Mouse (Mus musculus) kidney, embryonic 16.5 days (tissue): ENCODE measurements at regions not wholly inside any gene's neighbourhood (a gene's known extent, or its start where the extent isn't known, plus 50 kb on each side); places are given as distances from the start of the nearest gene placed in this dataset.

Experiments
- ATAC-seq: fragments of 200-750 bp; cut with Nextera tagmentation; 2 replicates; pipeline ENCODE4 v1.8.0; 2017; ENCODE audit warnings: moderate TSS enrichment; ENCODE audit not compliant: low FRiP score, low TSS enrichment
- H3K27ac ChIP-seq: fragments of 300-500 bp; sonication (generic); 2 replicates; pipeline ENCODE4 v1.5.1; 2014; ENCODE audit warnings: low read length
- H3K27me3 ChIP-seq: fragments of 300-500 bp; sonication (generic); 2 replicates; pipeline ENCODE4 v1.6.1; 2014; ENCODE audit warnings: low read length, control low read depth, mixed read lengths; ENCODE audit not compliant: insufficient read depth
- H3K36me3 ChIP-seq: fragments of 300-500 bp; sonication (generic); 2 replicates; pipeline ENCODE4 v1.6.1; 2014; ENCODE audit warnings: low read length, control low read depth, mixed read lengths; ENCODE audit not compliant: insufficient read depth
- H3K4me1 ChIP-seq: fragments of 300-500 bp; sonication (generic); 2 replicates; pipeline ENCODE4 v1.6.1; 2014; ENCODE audit warnings: low read length, control low read depth, mixed read lengths; ENCODE audit not compliant: insufficient read depth
- H3K4me2 ChIP-seq: fragments of 300-500 bp; sonication (generic); replicated peaks from 2 replicates; pipeline ENCODE4 v1.6.1; 2014; ENCODE audit warnings: low read depth, low read length
- H3K4me3 ChIP-seq: fragments of 300-500 bp; sonication (generic); 2 replicates; pipeline ENCODE4 v1.5.1; 2014; ENCODE audit warnings: mild to moderate bottlenecking, low read length
- H3K9ac ChIP-seq: fragments of 300-500 bp; sonication (generic); replicated peaks from 2 replicates; pipeline ENCODE4 v1.6.1; 2014; ENCODE audit warnings: low read length
- H3K9me3 ChIP-seq: fragments of 300-500 bp; sonication (generic); 2 replicates; pipeline ENCODE4 v1.6.1; 2016; ENCODE audit warnings: low read length, control low read depth
- WGBS: fragments of 180-500 bp; shearing (Covaris S2); extraction: QIAGEN DNeasy Blood & Tissue Kit; methylation state at CpG from one replicate; pipeline ENCODE4 v1.1.7; 2014; 5-methylcytosine and 5-hydroxymethylcytosine counted together

GRCm38 (mm10) chr11:6785471-6785870, 52.0 kb downstream of the Gm11983 start:
- H3K4me1 ChIP-seq, result no peaks in the 10 kb centered on the region
- no peaks in the 10 kb centered on the region for H3K36me3 ChIP-seq
- H3K9ac ChIP-seq, result no peak overlapping the region
- H3K4me2 ChIP-seq, result no peak overlapping the region
- H3K27me3 ChIP-seq, result no peaks in the 10 kb centered on the region
- H3K27ac ChIP-seq, result no peak overlapping the region
- ATAC-seq, result no peak
- H3K9me3 ChIP-seq, result no peaks in the 10 kb centered on the region
- no peak overlapping the region for H3K4me3 ChIP-seq
- 97% methylated on average over 1 of the region's 1 CpGs for WGBS

DNA sequence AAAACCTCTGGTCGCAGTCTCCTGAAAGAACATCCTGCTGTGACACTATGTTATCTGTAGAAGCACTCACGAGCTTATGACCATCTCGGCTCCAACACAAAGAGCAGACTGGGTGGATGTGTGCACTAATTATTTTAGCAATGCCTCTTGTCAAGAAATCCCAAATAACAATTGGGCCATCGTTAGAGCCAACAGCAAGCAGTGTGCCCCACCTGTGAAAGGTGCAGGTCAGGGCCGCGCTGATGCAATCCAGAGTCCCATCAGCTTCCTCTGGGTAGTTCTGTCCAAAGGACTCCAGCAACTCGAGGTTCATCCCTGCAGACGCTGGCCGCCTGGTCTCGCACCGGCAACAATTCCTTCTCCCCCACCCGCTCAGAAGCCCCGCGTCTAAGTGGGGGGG, 54.6 kb downstream of the Gm11983 start:
- 92% methylated on average over 14 of the region's 14 CpGs for WGBS
- H3K27ac ChIP-seq, result no peak overlapping the region
- H3K9ac ChIP-seq, result no peak overlapping the region
- H3K4me2 ChIP-seq, result no peak overlapping the region
- no peak overlapping the region for H3K4me3 ChIP-seq
- no peaks in the 10 kb centered on the region for H3K27me3 ChIP-seq
- no peaks in the 10 kb centered on the region for H3K36me3 ChIP-seq
- ATAC-seq, result no peak
- no peaks in the 10 kb centered on the region for H3K4me1 ChIP-seq
- no peaks in the 10 kb centered on the region for H3K9me3 ChIP-seq

GRCm38 (mm10) chr11:6779752-6780151, 57.7 kb downstream of the Gm11983 start:
- Histone ChIP-seq H3K9ac (no peak overlapping the region), H3K27me3 (no peaks in the 10 kb centered on the region), H3K4me3 (no peak overlapping the region), H3K27ac (no peak overlapping the region), H3K4me2 (no peak overlapping the region), H3K4me1 (peaks cover 3% of the 10 kb centered on the region; the same call in 1 of the 2 replicates), H3K9me3 (no peaks in the 10 kb centered on the region), H3K36me3 (no peaks in the 10 kb centered on the region)
- WGBS, result 58% methylated on average over 5 of the region's 5 CpGs
- no peak for ATAC-seq

DNA sequence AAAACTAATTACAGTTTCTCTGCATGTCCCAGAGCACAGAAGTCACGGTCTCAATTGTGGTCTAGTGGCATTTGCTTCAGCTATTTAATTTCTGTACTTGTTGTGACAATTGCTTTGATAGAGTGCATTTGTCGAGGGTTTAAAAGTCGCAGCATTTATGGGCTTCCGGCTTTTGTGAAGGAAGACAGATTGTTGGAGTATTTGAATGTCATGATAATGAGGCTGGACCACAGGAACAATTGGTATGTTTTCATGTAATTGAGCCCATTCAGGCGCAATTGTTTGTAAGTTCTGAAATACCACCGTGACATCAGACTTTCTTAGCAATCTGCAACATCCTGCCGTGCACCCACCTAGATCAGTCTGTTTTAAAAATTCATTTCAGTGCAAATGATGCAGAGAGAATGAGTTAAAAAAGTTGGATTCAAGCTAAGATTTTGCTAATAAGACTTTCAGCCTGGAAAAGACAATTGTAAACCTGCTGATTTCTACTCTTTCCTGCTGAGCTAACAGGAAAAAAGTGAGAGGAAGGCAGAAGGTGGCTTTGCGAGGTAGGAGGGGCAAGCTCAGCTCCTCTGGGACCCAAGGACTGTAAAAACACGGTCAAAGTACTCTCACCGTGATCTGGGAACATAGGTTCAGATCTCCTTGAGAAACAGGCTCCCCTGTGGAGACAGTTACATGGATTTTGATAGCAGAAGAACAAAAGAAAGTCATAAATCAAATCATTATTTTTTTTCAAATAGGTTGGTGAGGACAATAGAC, 58.7 kb downstream of the Gm11983 start:
- no peak overlapping the region for H3K9ac ChIP-seq
- no peaks in the 10 kb centered on the region for H3K27me3 ChIP-seq
- H3K4me2 ChIP-seq, result no peak overlapping the region
- WGBS, result 39% methylated on average over 10 of the region's 10 CpGs
- ATAC-seq, result peak; percentile 24; the same call in 1 of the 2 replicates
- peak overlapping the region; percentile 39; the same call in 1 of the 2 replicates for H3K27ac ChIP-seq
- H3K36me3 ChIP-seq, result no peaks in the 10 kb centered on the region
- peaks cover 3% of the 10 kb centered on the region; the same call in 1 of the 2 replicates for H3K4me1 ChIP-seq
- no peak overlapping the region for H3K4me3 ChIP-seq
- no peaks in the 10 kb centered on the region for H3K9me3 ChIP-seq

GRCm38 (mm10) chr11:6777566-6777965, 59.9 kb downstream of the Gm11983 start:
- H3K4me2 ChIP-seq, result no peak overlapping the region
- WGBS, result 93% methylated on average over 1 of the region's 1 CpGs

DNA sequence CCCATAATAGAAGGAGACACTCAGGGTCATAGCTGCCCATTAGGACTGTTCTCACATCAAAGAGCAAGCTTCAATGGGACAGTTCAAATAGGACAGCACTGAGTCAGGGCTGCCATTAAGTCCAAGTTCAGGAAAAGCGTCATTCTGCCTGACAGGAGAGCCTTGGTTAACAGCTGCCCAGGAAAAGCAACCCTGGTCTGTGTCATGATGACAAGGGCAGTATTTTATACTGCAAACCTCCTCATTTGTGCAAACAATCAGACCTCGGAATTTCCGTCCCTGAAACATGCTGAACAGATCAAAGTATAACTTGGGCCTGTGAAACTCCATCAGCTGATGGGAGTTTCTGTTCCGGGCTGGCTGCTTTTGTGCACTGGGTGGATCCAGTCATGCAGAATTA, 62.8 kb downstream of the Gm11983 start:
- WGBS, result 18% methylated on average over 4 of the region's 4 CpGs
- Histone ChIP-seq H3K9me3 (no peaks in the 10 kb centered on the region), H3K36me3 (no peaks in the 10 kb centered on the region), H3K4me1 (peaks cover 3% of the 10 kb centered on the region; the same call in 1 of the 2 replicates), H3K4me3 (no peak overlapping the region), H3K27me3 (no peaks in the 10 kb centered on the region), H3K9ac (no peak overlapping the region), H3K4me2 (no peak overlapping the region), H3K27ac (0 out of 2 replicates have a peak overlapping the region, but pooled peaks have one; percentile 7)
- peak; percentile 53; the same call in 1 of the 2 replicates for ATAC-seq

More at GRCm38 (mm10) chr11:6777566-6777965, 59.9 kb downstream of the Gm11983 start:
- no peak overlapping the region for H3K27ac ChIP-seq
- H3K9me3 ChIP-seq, result no peaks in the 10 kb centered on the region
- no peak overlapping the region for H3K4me3 ChIP-seq
- peaks cover 3% of the 10 kb centered on the region; the same call in 1 of the 2 replicates for H3K4me1 ChIP-seq
- no peaks in the 10 kb centered on the region for H3K36me3 ChIP-seq
- H3K9ac ChIP-seq, result no peak overlapping the region
- H3K27me3 ChIP-seq, result no peaks in the 10 kb centered on the region
- no peak for ATAC-seq

DNA sequence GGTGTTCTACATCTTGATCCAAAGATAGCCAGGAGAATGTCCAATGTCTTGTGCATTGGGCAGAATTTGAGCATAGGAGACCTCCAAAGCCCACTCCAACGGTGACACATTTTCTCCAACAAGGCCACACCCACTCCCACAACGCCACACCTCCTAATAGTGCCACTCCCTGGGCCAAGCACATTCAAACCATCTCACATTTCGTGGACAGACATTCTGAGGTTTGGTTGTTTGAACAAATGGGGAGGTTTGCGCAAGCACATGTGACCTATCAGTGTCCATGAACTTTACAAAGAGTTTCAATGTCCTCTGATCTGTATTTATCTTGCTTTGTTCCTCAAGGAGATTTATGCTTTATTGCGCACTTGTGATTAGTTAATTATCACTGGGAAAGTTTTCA, 63.5 kb downstream of the Gm11983 start:
- ATAC-seq, result no peak
- Histone ChIP-seq H3K27me3 (no peaks in the 10 kb centered on the region), H3K9me3 (no peaks in the 10 kb centered on the region), H3K9ac (no peak overlapping the region), H3K4me3 (no peak overlapping the region), H3K4me1 (peaks cover 3% of the 10 kb centered on the region; the same call in 1 of the 2 replicates), H3K36me3 (no peaks in the 10 kb centered on the region), H3K4me2 (no peak overlapping the region), H3K27ac (no peak overlapping the region)
- 65% methylated on average over 5 of the region's 5 CpGs for WGBS

- Histone ChIP-seq H3K27ac (0 out of 2 replicates have a peak overlapping the region, but pooled peaks have one; percentile 31), H3K4me2 (no peak overlapping the region), H3K36me3 (no peaks in the 10 kb centered on the region), H3K27me3 (no peaks in the 10 kb centered on the region), H3K9me3 (no peaks in the 10 kb centered on the region), H3K9ac (no peak overlapping the region), H3K4me1 (peaks cover 3% of the 10 kb centered on the region; the same call in 1 of the 2 replicates), H3K4me3 (no peak overlapping the region)
- ATAC-seq, result no peak; the same call in 1 of the 2 replicates
- WGBS, result 25% methylated on average over 1 of the region's 1 CpGs
These were observed 64.1 kb downstream of the Gm11983 start for GRCm38 (mm10) chr11:6773364-6773763.

- H3K27ac ChIP-seq, result no peak overlapping the region
- H3K27me3 ChIP-seq, result no peaks in the 10 kb centered on the region
- H3K9me3 ChIP-seq, result no peaks in the 10 kb centered on the region
- WGBS, result 75% methylated on average over 7 of the region's 7 CpGs
- no peak for ATAC-seq
- H3K4me2 ChIP-seq, result no peak overlapping the region
- no peak overlapping the region for H3K4me3 ChIP-seq
- no peaks in the 10 kb centered on the region for H3K36me3 ChIP-seq
- no peaks in the 10 kb centered on the region for H3K4me1 ChIP-seq
- H3K9ac ChIP-seq, result no peak overlapping the region
These were observed 68.1 kb downstream of the Gm11983 start for GRCm38 (mm10) chr11:6769437-6769765.
